Mouse (Mus musculus): ENCODE data around the gene Gpr152. TPM values are rescaled to one million over a fixed set of nuclear protein-coding genes. Genes with fewer than 3 reads are reported as not detected.
"Not testable (repeated sequence)": the region's sequence is repeated elsewhere in the genome, so short reads cannot be mapped to it uniquely, and the experiment has no call there.

Gene Gpr152
- polyA plus RNA-seq, 1 experiment from 2014 or later: not detected

DNA sequence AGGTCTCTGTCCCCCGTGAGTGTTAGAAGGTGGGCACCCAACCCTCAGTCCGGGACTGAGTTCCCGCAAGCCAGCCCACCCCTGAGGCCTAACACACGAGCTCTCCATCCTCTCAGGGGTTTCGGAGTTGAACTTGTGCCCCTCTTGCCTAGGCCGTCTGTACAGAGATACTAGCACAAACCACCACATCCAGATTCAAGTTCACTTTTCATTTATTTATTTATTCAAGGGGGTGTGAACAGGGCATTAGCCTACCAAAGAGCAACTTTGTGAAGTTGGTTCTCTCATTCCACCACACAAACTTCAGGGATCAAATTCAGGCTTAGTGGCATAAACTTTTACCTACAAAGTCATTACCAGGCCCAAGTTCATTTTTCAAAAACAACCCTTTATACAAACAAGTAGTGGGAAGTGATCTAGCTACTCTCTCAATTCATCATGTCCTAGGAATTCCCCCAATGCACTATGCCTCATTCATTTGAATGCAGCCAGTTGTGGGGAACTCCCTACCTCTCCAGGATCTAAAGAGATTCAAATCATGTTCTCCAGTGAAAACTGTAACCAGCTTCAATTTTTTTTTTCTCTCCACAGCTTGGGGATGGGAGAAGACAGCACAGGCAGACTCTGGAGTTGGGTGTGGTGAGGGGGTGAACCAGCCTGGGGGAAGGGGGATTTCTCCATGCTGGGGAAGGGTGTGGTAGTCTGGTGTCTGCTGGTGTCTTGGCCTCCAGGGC lies 4.2 kb upstream of the Gpr152 start:
- peaks cover 25% of the 10 kb centered on the region for H3K36me3 ChIP-seq
- WGBS: 78% methylated on average over 6 of the region's 6 CpGs

DNA sequence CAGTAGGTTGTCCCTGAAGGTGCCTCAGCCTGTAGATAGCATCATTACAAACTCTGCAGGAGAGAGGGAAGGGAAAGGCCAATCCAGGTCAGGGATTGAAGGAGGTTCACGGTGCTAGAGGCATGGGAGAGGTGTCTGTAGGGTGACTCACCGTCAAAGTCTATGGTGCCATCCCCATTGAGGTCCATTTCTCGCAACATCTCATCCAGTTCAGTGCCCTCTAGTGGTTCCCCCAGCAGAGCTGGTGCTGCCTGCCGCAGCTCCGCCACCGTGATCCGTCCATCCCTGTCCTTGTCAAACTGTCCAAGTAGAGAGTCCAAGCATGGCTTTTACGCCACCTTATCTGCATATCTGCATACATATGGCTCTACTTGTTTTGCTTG lies 3.6 kb upstream of the Gpr152 start:
- not testable (repeated sequence) for H3K9me3 ChIP-seq; H3K4me1 ChIP-seq; ATAC-seq (ENCODE audit: insufficient number of reproducible peaks, insufficient read depth, low FRiP score, low TSS enrichment, low read depth); H3K27ac ChIP-seq; H3K9ac ChIP-seq; H3K4me3 ChIP-seq; H3K4me2 ChIP-seq; H3K27me3 ChIP-seq
- WGBS: 25% methylated on average over 8 of the region's 8 CpGs
- peaks cover 24% of the 10 kb centered on the region for H3K36me3 ChIP-seq

More for the DNA sequence above, 4.2 kb upstream of the Gpr152 start:
- not testable (repeated sequence) for H3K4me3 ChIP-seq; H3K27ac ChIP-seq; H3K27me3 ChIP-seq; H3K4me2 ChIP-seq; H3K9me3 ChIP-seq; ATAC-seq (ENCODE audit: insufficient number of reproducible peaks, insufficient read depth, low FRiP score, low TSS enrichment, low read depth); H3K4me1 ChIP-seq; H3K9ac ChIP-seq

DNA sequence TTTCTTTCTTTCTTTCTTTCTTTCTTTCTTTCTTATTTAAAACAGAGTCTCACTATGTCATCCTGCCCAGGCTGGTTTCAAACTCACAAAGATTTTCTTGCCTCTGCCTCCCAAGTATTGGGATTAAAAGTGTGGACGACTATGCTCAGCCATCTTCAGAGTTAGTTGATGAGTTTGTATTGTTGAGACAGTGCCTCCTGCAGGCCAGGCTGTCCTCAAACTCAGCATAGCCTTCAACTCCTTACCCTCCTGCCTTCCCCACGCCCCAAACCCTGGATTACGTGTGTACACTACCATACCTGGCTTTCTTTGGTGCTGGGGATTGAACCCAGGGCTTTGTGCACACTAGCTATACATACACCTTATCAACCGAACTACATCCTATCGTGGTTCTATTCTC lies 3.1 kb upstream of the Gpr152 start:
- no peak overlapping the region for H3K4me3 ChIP-seq
- H3K4me1 ChIP-seq: no peaks in the 10 kb centered on the region
- peaks cover 19% of the 10 kb centered on the region for H3K36me3 ChIP-seq
- no peak overlapping the region for H3K4me2 ChIP-seq
- H3K27ac ChIP-seq: no peak overlapping the region
- no peaks in the 10 kb centered on the region for H3K27me3 ChIP-seq
- H3K9me3 ChIP-seq: no peaks in the 10 kb centered on the region
- WGBS: 71% methylated on average over 5 of the region's 5 CpGs
- no peak overlapping the region for H3K9ac ChIP-seq
- ATAC-seq (ENCODE audit: insufficient number of reproducible peaks, insufficient read depth, low FRiP score, low TSS enrichment, low read depth): no peak

DNA sequence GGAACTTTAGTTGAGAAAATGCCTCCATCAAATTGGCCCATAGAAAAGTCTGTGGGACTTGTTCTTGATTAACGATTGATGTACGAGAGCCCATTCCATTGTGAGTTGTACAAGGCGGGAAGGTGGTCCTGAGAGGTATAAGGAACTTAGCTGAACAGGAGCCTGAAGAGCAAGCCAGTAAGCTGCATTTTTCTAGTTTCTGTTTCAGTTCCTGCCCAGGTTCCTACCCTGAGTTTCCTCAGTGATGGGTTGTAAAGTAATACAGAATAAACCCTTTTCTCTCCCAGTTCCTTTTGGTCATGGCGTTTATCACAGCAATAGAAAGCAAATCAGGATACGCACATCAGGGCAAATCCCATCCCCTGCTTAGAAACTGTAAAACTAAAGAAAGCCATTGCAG lies 1.7 kb upstream of the Gpr152 start:
- 84% methylated on average over 5 of the region's 5 CpGs for WGBS
- ATAC-seq (ENCODE audit: insufficient number of reproducible peaks, insufficient read depth, low FRiP score, low TSS enrichment, low read depth): no peak
- H3K27me3 ChIP-seq: no peaks in the 10 kb centered on the region
- no peak overlapping the region for H3K4me3 ChIP-seq
- no peaks in the 10 kb centered on the region for H3K9me3 ChIP-seq
- H3K27ac ChIP-seq: no peak overlapping the region
- peaks cover 4% of the 10 kb centered on the region for H3K36me3 ChIP-seq
- no peaks in the 10 kb centered on the region for H3K4me1 ChIP-seq
- no peak overlapping the region for H3K9ac ChIP-seq
- H3K4me2 ChIP-seq: no peak overlapping the region

DNA sequence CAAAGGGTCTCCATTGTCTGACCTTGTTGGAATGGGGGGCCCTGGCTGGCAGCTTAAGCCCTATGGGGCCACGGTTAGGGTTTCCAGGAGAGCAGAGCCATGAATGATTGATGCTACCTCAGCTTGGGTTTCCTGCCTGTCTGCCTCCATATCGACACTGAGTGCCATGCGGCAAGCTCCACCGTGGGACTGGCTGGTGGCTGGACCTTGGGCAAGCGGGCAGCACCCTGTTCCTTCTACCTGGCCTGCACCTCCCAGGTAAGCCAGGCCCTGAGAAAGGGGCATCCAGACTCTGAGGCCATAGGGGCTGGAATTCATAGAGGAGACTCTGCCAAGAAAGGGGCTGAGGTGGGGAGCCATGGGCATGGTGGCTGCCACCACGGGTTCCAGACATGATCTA lies 560 bp downstream of the Gpr152 start:
- no peak overlapping the region for H3K4me2 ChIP-seq
- no peak overlapping the region for H3K4me3 ChIP-seq
- H3K4me1 ChIP-seq: no peaks in the 10 kb centered on the region
- no peaks in the 10 kb centered on the region for H3K27me3 ChIP-seq
- no peaks in the 10 kb centered on the region for H3K36me3 ChIP-seq
- no peak overlapping the region for H3K27ac ChIP-seq
- no peaks in the 10 kb centered on the region for H3K9me3 ChIP-seq
- no peak for ATAC-seq (ENCODE audit: insufficient number of reproducible peaks, insufficient read depth, low FRiP score, low TSS enrichment, low read depth)
- 85% methylated on average over 6 of the region's 6 CpGs for WGBS
- H3K9ac ChIP-seq: no peak overlapping the region

DNA sequence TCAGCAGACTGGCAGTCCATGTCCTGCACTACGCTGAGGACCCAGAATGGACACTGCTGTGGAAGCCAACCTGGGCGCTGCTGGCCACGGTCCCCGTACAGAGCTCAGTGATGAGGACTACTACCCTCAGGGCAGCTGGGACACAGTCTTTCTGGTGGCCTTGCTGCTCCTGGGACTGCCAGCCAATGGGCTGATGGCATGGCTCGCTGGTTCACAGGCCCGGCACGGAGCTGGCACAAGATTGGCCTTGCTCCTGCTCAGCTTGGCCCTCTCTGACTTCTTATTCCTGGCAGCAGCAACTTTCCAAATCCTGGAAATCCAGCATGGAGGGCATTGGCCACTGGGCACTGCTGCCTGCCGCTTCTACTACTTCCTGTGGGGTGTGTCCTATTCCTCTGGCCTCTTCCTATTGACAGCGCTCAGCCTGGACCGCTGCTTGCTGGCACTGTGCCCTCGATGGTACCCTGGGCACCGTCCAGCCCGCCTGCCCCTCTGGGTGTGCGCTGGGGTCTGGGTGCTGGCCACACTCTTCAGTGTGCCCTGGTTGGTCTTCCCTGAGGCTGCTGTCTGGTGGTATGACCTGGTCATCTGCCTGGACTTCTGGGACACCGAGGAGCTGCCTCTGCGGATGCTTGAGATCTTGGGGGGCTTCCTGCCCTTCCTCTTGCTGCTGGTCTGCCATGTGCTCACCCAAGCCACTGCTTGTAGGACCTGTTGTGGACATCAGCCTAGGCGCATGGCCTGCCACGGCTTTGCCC lies 3.0 kb downstream of the Gpr152 start:
- no peaks in the 10 kb centered on the region for H3K9me3 ChIP-seq
- no peak overlapping the region for H3K9ac ChIP-seq
- ATAC-seq (ENCODE audit: insufficient number of reproducible peaks, insufficient read depth, low FRiP score, low TSS enrichment, low read depth): no peak
- WGBS: 88% methylated on average over 18 of the region's 18 CpGs
- H3K4me1 ChIP-seq: no peaks in the 10 kb centered on the region
- H3K27ac ChIP-seq: no peak overlapping the region
- no peaks in the 10 kb centered on the region for H3K36me3 ChIP-seq
- no peaks in the 10 kb centered on the region for H3K27me3 ChIP-seq
- no peak overlapping the region for H3K4me3 ChIP-seq
- no peak overlapping the region for H3K4me2 ChIP-seq

DNA sequence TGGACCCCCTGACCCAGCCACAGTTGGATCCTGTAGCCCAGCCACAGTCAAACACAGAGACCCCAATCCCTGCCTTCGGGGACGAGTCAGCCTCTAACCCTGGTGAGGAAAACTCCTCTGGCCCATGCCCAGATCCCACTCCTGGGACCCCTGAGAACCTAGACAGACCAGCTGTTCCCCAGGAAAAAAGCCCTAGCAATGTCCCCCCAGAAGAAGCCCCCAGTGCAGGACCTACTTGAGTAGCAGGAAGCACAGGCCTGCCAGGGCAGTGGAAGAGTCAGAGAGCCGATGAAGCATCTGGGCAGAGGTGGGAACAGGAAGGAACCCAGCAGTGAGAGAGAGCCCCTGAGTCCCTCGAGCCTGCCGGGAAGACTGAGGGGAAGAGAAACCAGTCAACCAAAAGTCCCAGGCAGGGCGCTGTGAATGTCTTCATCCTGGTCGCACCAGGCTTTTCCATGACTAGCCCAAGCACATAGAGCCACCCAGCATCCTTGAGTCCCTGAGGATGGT lies 4.2 kb downstream of the Gpr152 start, which contains the start of gene Cabp4:
Cabp4 (minus strand) TSS at position 275 of the 510 bp plus-strand sequence.
- ATAC-seq (ENCODE audit: insufficient number of reproducible peaks, insufficient read depth, low FRiP score, low TSS enrichment, low read depth): no peak
- Histone ChIP-seq H3K27ac (no peak within 1 kb of the TSS), H3K36me3 (no peaks in the 10 kb centered on the region), H3K4me2 (no peak within 1 kb of the TSS), H3K9ac (no peak within 1 kb of the TSS; the same call in 1 of the 2 replicates), H3K9me3 (no peaks in the 10 kb centered on the region), H3K4me3 (no peak within 1 kb of the TSS), H3K4me1 (peaks cover 7% of the 10 kb centered on the region; the same call in 1 of the 2 replicates), H3K27me3 (no peaks in the 10 kb centered on the region)
- 85% methylated on average over 7 of the region's 7 CpGs for WGBS

DNA sequence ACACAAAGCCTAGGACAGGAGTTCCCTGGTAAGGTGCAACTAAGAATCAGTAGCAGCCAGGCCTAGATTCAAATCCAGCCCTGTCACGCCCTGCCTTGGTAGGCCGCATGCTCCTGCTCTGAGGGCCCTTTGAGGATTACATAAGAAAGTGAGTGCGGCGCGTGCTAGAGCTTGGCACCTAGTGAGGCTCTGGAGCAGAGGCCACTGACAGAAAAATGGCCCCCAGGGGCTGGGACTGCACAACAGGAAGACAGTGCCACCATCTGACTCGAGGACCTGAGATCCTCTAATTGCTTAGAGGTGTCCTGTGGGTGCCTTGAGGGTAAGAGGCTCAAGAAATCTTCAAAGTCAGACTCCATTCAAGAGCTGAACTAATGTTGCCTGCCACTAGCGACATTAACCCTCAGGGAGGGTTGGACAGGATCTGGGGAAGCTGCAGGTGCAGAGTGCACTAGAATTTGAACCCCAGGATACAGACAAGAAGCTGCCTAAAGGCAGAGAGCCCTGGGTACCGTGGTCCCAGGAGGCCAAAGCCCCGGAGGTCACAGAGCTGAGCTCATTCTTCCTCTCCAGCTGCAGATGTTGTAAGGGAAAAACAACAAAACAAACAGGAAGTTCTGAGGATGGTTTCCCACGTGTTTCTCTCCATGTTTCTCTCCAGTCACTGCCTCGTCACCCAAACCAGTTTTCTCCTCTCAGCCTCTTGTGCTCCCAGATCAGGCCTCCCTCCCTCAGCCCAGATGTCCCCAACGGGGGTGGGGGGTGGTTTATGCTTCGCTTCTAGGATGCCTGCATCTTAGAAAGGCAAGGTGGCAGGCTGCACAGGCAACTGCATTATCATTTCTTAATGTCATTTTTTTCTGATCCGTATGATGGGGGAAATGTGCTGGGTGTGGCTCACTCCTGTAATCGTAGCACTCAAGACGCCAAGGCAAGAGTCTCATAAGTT lies 5.2 kb downstream of the Gpr152 start:
- Histone ChIP-seq H3K9me3 (no peaks in the 10 kb centered on the region), H3K27me3 (no peaks in the 10 kb centered on the region), H3K4me1 (peaks cover 17% of the 10 kb centered on the region), H3K4me3 (no peak overlapping the region), H3K36me3 (peaks cover 5% of the 10 kb centered on the region; the same call in 1 of the 2 replicates), H3K4me2 (no peak overlapping the region), H3K27ac (no peak overlapping the region), H3K9ac (no peak overlapping the region)
- 72% methylated on average over 16 of the region's 16 CpGs for WGBS
- ATAC-seq (ENCODE audit: insufficient number of reproducible peaks, insufficient read depth, low FRiP score, low TSS enrichment, low read depth): no peak

DNA sequence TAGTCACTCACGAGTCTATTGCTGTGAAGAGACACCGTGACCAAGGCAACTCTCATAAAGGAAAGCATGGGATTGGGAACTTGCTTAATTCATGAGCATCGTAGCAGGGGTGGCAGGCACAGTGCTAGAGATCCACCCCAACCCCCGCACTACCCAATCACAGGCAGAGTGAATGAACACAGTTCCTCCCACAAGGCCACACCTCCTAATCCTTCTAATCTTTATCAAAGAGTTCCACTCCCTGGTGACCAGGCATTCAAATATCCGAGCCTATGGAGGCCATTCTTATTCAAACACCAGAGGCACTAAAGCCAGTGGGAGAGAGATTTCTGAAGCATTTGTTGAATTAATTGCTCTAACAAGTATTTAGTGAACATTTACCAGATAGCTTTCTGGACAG lies 6.3 kb downstream of the Gpr152 start:
- Histone ChIP-seq H3K9me3 (no peaks in the 10 kb centered on the region), H3K27me3 (no peaks in the 10 kb centered on the region), H3K4me2 (no peak overlapping the region), H3K4me3 (no peak overlapping the region), H3K4me1 (peaks cover 24% of the 10 kb centered on the region), H3K9ac (no peak overlapping the region), H3K36me3 (peaks cover 16% of the 10 kb centered on the region), H3K27ac (no peak overlapping the region)
- WGBS: 89% methylated on average over 5 of the region's 5 CpGs
- ATAC-seq (ENCODE audit: insufficient number of reproducible peaks, insufficient read depth, low FRiP score, low TSS enrichment, low read depth): no peak

DNA sequence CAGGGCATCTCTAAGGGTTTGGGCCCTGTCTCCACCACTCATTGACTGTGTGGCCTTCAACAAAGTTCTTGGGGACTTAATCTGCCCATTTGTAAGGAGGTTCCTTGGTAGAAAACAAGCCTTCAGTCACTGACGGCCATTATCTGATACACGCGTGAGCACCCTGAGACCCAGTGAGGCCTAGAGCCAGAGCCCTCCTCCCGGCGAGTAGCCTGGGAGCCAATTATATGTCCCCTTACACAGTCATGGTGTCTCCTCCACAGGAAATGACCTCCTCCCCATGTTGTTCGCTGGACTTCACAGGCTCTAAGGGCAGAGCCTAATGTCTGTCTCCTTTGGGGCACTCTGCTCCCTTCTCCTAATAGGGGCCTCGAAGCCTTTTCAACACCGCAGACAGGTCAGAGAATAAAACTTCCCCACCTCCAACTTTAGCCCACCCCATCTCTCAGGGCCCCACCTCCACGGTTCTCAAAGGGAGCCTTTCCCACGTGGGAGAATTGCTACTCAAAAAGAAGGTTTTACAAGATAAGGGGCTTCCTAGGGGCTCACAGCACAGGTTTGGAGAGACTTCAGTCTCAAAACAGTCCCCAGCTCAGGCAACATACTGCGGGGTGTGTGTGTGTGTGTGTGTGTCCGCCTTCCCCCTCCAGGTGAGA lies 6.9 kb downstream of the Gpr152 start:
- Histone ChIP-seq H3K9ac (no peak overlapping the region), H3K4me3 (no peak overlapping the region), H3K4me2 (no peak overlapping the region), H3K9me3 (no peaks in the 10 kb centered on the region), H3K27ac (no peak overlapping the region), H3K36me3 (peaks cover 21% of the 10 kb centered on the region), H3K4me1 (peaks cover 24% of the 10 kb centered on the region), H3K27me3 (no peaks in the 10 kb centered on the region)
- WGBS: 61% methylated on average over 12 of the region's 12 CpGs
- no peak for ATAC-seq (ENCODE audit: insufficient number of reproducible peaks, insufficient read depth, low FRiP score, low TSS enrichment, low read depth)

DNA sequence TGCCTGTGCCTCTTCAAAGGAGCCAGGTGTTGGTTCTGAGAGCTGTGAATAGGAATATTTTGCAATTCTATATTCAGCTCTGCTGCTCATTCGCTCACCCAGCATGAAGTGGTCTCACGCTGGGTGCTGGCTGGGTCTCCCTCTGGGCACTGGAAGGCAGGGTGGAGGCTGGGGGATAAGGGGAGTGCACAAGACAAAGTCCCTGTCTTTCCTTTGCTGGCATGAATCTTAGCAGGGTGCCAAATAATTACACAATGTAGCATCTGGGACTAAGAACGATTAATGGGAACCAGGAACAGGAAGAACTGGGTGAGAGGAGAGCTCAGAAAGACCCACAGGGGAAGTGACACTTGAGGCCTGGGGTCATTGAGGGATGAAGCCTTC lies 7.4 kb downstream of the Gpr152 start:
- H3K27ac ChIP-seq: no peak overlapping the region
- WGBS: 43% methylated on average over 3 of the region's 3 CpGs
- no peaks in the 10 kb centered on the region for H3K9me3 ChIP-seq
- H3K4me2 ChIP-seq: no peak overlapping the region
- H3K9ac ChIP-seq: no peak overlapping the region
- H3K4me1 ChIP-seq: peaks cover 24% of the 10 kb centered on the region
- peaks cover 24% of the 10 kb centered on the region for H3K36me3 ChIP-seq
- ATAC-seq (ENCODE audit: insufficient number of reproducible peaks, insufficient read depth, low FRiP score, low TSS enrichment, low read depth): no peak
- no peaks in the 10 kb centered on the region for H3K27me3 ChIP-seq
- no peak overlapping the region for H3K4me3 ChIP-seq
